Mouse (Mus musculus): ENCODE measurements around the gene Baiap2. TPM values are rescaled to one million over a fixed set of nuclear protein-coding genes. Genes with fewer than 3 reads are reported as not detected.

Baiap2 gene
- total and polyA plus RNA-seq, 3 experiments, result 5.8 to 10.9 (median 10.3) TPM

DNA sequence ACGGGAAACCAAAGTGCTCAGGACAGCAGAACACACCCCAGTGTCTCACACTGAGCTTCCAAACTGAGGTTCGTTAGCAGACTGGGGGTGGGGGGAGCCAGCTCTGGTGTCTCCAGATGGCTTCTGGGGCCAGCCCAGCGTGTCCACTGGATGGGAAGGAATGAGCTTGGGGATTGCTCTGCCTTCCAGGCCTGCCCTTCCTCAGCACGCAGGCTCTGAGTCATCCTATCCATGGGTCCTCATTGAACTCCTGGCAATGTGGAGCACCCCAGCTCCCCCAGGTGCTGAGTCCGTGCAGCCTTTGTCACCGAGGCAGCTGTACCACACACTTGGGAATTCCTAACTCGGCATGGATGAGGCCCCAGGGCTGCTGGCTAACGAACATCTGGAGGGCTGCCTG, 79.7 kb downstream of the Baiap2 start:
- no peak for DNase-seq
- intact Hi-C loops (cut with DNase I), result no loop called here
- H3K27ac ChIP-seq, result no peak overlapping the region
- 61% methylated on average over 8 of the region's 8 CpGs for WGBS
- TF ChIP-seq POLR2A (IDR thresholded peaks at IDR 0.05; ENCODE audit: insufficient read depth, low read depth, low read length), result no peak
- TF ChIP-seq CTCF (IDR thresholded peaks at IDR 0.05), result no peak
- no peak for TF ChIP-seq EP300 (IDR thresholded peaks at IDR 0.05; ENCODE audit: insufficient read depth, low read depth, low read length)
- no peak overlapping the region for H3K9ac ChIP-seq (ENCODE audit: low read depth, low read length)
- H3K4me3 ChIP-seq, result no peak overlapping the region
- no peaks in the 10 kb centered on the region for H3K79me2 ChIP-seq (replicated peaks; ENCODE audit: control insufficient read depth, insufficient read depth, low read length)
- no peaks in the 10 kb centered on the region for H3K36me3 ChIP-seq (ENCODE audit: control insufficient read depth, insufficient read depth, low read length)
- no peaks in the 10 kb centered on the region for H3K27me3 ChIP-seq (ENCODE audit: control insufficient read depth, insufficient read depth, low read length)
- no peaks in the 10 kb centered on the region for H3K4me1 ChIP-seq (ENCODE audit: control insufficient read depth, insufficient read depth, low read length)

DNA sequence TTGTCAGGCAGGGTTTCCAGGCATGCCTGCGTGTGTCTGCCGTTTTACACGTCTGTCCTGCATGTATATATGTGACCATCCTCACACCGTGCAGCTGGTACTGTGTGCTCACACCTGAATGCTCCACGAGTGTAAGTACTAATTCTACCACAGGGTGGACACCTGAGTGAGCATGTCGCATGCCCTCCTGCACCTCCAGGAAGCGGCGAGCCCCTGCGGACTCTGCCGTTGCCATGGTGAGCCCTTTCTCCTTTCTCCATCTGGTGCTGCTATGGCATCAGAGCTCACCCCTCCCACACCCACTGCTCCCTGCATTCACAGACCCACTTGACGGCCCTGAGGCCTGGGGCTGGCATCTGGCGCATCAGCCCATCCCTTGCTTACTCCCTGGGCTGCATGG, 80.3 kb downstream of the Baiap2 start:
- Histone ChIP-seq H3K9ac (ENCODE audit: low read depth, low read length) (no peak overlapping the region), H3K4me3 (no peak overlapping the region), H3K27ac (no peak overlapping the region), H3K79me2 (replicated peaks; ENCODE audit: control insufficient read depth, insufficient read depth, low read length) (no peaks in the 10 kb centered on the region), H3K27me3 (ENCODE audit: control insufficient read depth, insufficient read depth, low read length) (no peaks in the 10 kb centered on the region), H3K4me1 (ENCODE audit: control insufficient read depth, insufficient read depth, low read length) (no peaks in the 10 kb centered on the region), H3K36me3 (ENCODE audit: control insufficient read depth, insufficient read depth, low read length) (no peaks in the 10 kb centered on the region)
- intact Hi-C loops (cut with DNase I), result no loop called here
- 83% methylated on average over 12 of the region's 12 CpGs for WGBS
- TF ChIP-seq POLR2A (IDR thresholded peaks at IDR 0.05; ENCODE audit: insufficient read depth, low read depth, low read length), result no peak
- no peak for TF ChIP-seq CTCF (IDR thresholded peaks at IDR 0.05)
- TF ChIP-seq EP300 (IDR thresholded peaks at IDR 0.05; ENCODE audit: insufficient read depth, low read depth, low read length), result no peak
- DNase-seq, result no peak

DNA sequence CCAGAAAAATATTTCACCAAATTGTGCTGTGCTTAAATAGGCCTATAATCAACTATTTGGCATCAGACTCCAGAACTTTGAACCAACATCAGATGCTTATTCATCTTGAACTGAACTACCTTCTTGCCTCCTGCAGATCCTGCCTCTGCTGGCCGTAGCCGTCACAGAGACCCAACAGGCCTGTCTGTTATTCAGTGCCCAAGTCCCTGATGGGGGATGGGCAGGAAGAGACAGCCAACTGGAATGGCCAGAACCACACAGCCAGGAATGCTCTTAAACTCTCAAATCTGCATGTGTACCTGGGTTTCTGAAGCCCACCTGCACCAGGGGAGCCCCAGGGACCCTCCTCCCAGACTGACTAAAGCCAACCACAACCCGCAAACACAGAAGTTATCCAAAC, 84.4 kb downstream of the Baiap2 start:
- Histone ChIP-seq H3K4me1 (ENCODE audit: control insufficient read depth, insufficient read depth, low read length) (no peaks in the 10 kb centered on the region), H3K27ac (no peak overlapping the region), H3K36me3 (ENCODE audit: control insufficient read depth, insufficient read depth, low read length) (no peaks in the 10 kb centered on the region), H3K27me3 (ENCODE audit: control insufficient read depth, insufficient read depth, low read length) (no peaks in the 10 kb centered on the region), H3K79me2 (replicated peaks; ENCODE audit: control insufficient read depth, insufficient read depth, low read length) (no peaks in the 10 kb centered on the region), H3K9ac (ENCODE audit: low read depth, low read length) (no peak overlapping the region), H3K4me3 (no peak overlapping the region)
- no peak for DNase-seq
- intact Hi-C loops (cut with DNase I), result no loop called here
- WGBS, result 93% methylated on average over 3 of the region's 3 CpGs
- no peak for TF ChIP-seq EP300 (IDR thresholded peaks at IDR 0.05; ENCODE audit: insufficient read depth, low read depth, low read length)
- TF ChIP-seq POLR2A (IDR thresholded peaks at IDR 0.05; ENCODE audit: insufficient read depth, low read depth, low read length), result no peak
- no peak for TF ChIP-seq CTCF (IDR thresholded peaks at IDR 0.05)

DNA sequence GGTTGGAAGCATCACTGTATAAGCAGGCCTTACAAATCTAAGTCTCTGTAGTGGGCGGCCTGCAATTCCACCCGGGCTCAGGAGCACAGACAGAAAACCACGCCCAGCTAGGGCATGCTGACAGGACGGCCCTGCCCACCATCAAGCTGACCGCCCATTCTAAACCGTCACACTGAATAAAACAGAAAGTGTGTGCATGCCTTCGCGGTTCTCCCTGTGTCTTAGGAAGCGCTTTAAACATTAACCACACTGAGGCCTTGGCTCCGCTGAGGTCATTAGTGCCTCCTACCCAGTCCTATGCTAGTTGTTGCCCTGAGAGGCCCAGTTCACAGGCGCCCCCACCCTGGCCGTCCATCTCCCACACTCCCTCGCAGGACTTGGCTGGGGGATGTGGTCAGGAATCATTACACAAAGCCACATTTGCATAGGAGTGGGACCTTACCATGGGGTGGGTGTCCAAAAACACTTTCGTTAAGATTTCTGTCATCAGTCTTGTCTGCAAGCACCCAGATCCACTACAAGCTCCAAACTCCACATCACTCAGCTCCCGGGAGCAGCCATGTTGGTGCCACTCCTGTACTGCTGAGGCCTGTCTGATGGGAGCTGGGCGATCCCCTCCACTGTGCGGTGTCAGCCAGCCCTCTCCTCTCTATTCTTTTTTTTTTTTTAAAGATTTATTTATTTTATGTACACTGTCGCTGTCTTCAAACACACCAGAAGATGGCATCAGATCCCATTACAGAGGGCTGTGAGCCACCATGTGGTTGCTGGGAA, 85.9 kb downstream of the Baiap2 start:
- no peaks in the 10 kb centered on the region for H3K27me3 ChIP-seq (ENCODE audit: control insufficient read depth, insufficient read depth, low read length)
- no peaks in the 10 kb centered on the region for H3K4me1 ChIP-seq (ENCODE audit: control insufficient read depth, insufficient read depth, low read length)
- DNase-seq, result no peak
- no peak overlapping the region for H3K27ac ChIP-seq
- no peaks in the 10 kb centered on the region for H3K79me2 ChIP-seq (replicated peaks; ENCODE audit: control insufficient read depth, insufficient read depth, low read length)
- no peak overlapping the region for H3K9ac ChIP-seq (ENCODE audit: low read depth, low read length)
- 83% methylated on average over 18 of the region's 18 CpGs for WGBS
- no peak for TF ChIP-seq EP300 (IDR thresholded peaks at IDR 0.05; ENCODE audit: insufficient read depth, low read depth, low read length)
- no peak for TF ChIP-seq CTCF (IDR thresholded peaks at IDR 0.05)
- no peak for TF ChIP-seq POLR2A (IDR thresholded peaks at IDR 0.05; ENCODE audit: insufficient read depth, low read depth, low read length)
- H3K4me3 ChIP-seq, result no peak overlapping the region
- H3K36me3 ChIP-seq (ENCODE audit: control insufficient read depth, insufficient read depth, low read length), result no peaks in the 10 kb centered on the region
- intact Hi-C loops (cut with DNase I), result no loop called here

DNA sequence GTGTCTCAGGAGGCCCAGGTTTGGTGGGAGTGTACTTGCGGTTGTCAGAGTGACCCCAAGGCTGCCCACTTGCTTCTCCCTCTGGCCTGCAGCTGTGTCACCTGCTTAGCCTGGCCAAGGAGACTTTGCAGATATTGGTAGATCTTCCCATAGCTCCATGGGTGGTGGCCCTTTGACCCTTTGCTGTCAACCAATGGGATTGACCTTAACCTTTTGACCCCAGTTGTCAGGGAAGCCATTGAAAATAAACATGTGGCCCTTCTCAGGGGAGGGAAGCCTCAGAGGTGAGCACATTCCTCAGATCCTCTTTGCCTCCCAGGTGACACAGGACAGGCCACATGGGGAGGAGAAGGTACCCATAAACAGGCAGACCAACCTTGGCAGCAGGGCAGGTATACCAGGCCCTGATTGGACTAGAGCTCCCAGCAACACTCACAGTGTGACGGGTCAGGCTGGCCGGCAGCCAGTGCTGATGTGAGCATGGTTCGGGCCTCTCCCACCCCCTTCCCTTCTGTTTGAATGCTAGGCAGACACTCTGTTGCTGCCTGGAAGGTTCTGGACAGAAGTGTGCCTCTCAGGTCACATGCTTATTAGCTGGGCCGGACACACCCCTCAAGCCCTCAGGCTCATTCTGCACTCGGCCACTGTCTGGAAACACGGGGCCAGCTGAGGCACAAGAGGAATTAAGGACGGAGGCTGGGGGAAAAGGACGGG, 87.0 kb downstream of the Baiap2 start:
- H3K36me3 ChIP-seq (ENCODE audit: control insufficient read depth, insufficient read depth, low read length), result no peaks in the 10 kb centered on the region
- TF ChIP-seq EP300 (IDR thresholded peaks at IDR 0.05; ENCODE audit: insufficient read depth, low read depth, low read length) (no peak), POLR2A (IDR thresholded peaks at IDR 0.05; ENCODE audit: insufficient read depth, low read depth, low read length) (no peak), CTCF (IDR thresholded peaks at IDR 0.05) (no peak)
- no peak overlapping the region for H3K4me3 ChIP-seq
- H3K27me3 ChIP-seq (ENCODE audit: control insufficient read depth, insufficient read depth, low read length), result no peaks in the 10 kb centered on the region
- no peaks in the 10 kb centered on the region for H3K79me2 ChIP-seq (replicated peaks; ENCODE audit: control insufficient read depth, insufficient read depth, low read length)
- H3K27ac ChIP-seq, result no peak overlapping the region; the same call in 1 of the 2 replicates
- H3K9ac ChIP-seq (ENCODE audit: low read depth, low read length), result no peak overlapping the region
- no peaks in the 10 kb centered on the region for H3K4me1 ChIP-seq (ENCODE audit: control insufficient read depth, insufficient read depth, low read length)
- intact Hi-C loops (cut with DNase I), result loop anchor here (1.0 to 2.0 kb wide), 3 partner anchors 36 to 277 kb away; no protein-coding TSS in a partner anchor
- WGBS, result 60% methylated on average over 9 of the region's 9 CpGs
- DNase-seq, result no peak

Data from heart, adult 2 months (tissue).